Mouse (Mus musculus) stomach, postnatal 0 days (tissue): ENCODE results near the gene Grin2a. TPM values are rescaled to one million over a fixed set of nuclear protein-coding genes. Genes with fewer than 3 reads are reported as not detected.

Source experiments
- ATAC-seq: fragments of 200-750 bp; cut with Nextera tagmentation; 2 replicates; pipeline ENCODE4 v1.8.0; 2017; ENCODE audit not compliant: low FRiP score, low TSS enrichment
- DNase-seq: peaks from one replicate; pipeline ENCODE4 v3.0.0-alpha.2; 2016; ENCODE audit warnings: low spot score
- H3K27ac ChIP-seq: fragments of 300-500 bp; sonication (generic); replicated peaks from 2 replicates; pipeline ENCODE4 v1.5.1; 2014; ENCODE audit warnings: mild to moderate bottlenecking, control low read depth
- H3K27me3 ChIP-seq: fragments of 300-500 bp; sonication (generic); 2 replicates; pipeline ENCODE4 v1.6.1; 2014; ENCODE audit warnings: low read length; ENCODE audit not compliant: control insufficient read depth, insufficient read depth
- H3K36me3 ChIP-seq: fragments of 300-500 bp; sonication (generic); 2 replicates; pipeline ENCODE4 v1.6.1; 2014; ENCODE audit warnings: low read length, mixed read lengths; ENCODE audit not compliant: control insufficient read depth, insufficient read depth
- H3K4me1 ChIP-seq: fragments of 300-500 bp; sonication (generic); replicated peaks from 2 replicates; pipeline ENCODE4 v1.6.1; 2014; ENCODE audit warnings: antibody characterized with exemption; ENCODE audit not compliant: control insufficient read depth, insufficient read depth
- H3K4me2 ChIP-seq: fragments of 300-500 bp; sonication (generic); replicated peaks from 2 replicates; pipeline ENCODE4 v1.6.1; 2014; ENCODE audit warnings: low read depth, mild to moderate bottlenecking, control low read depth, moderate library complexity
- H3K4me3 ChIP-seq: fragments of 300-500 bp; sonication (generic); 2 replicates; pipeline ENCODE4 v1.5.1; 2014; ENCODE audit warnings: low read depth, low read length, control low read depth
- H3K9ac ChIP-seq: fragments of 300-500 bp; sonication (generic); 2 replicates; pipeline ENCODE4 v1.6.1; 2014; ENCODE audit warnings: mild to moderate bottlenecking, low read length, control low read depth, mixed read lengths
- H3K9me3 ChIP-seq: fragments of 300-500 bp; sonication (generic); 2 replicates; pipeline ENCODE4 v1.6.1; 2016; ENCODE audit warnings: low read length; ENCODE audit not compliant: control insufficient read depth
- CTCF ChIP-seq: IDR thresholded peaks from 2 replicates; pipeline ENCODE4 v1.5.1; 2016; ENCODE audit warnings: antibody characterized with exemption, low read depth, mild to moderate bottlenecking, moderate library complexity
- EP300 ChIP-seq: optimal IDR thresholded peaks from 2 replicates; pipeline ENCODE3; 2016; ENCODE audit warnings: antibody characterized with exemption
- WGBS: fragments of 180-500 bp; shearing (Covaris S2); extraction: QIAGEN DNeasy Blood & Tissue Kit; methylation state at CpG from one replicate; pipeline ENCODE4 v1.1.7; 2014; 5-methylcytosine and 5-hydroxymethylcytosine counted together
- polyA plus RNA-seq: library from polyadenylated mRNA; unstranded; fragments of >200 nt; fragmentation: Nextera tagmentation; extraction: Ambion mirVana; gene quantifications from 2 replicates; pipeline ENCODE4 v1.2.1, GENCODE M21; 2015

Grin2a gene
- polyA plus RNA-seq, 1 experiment from 2014 or later, result not detected

GRCm38 (mm10) chr16:9992076-9992772 lies 3.1 kb downstream of the Grin2a start:
- Histone ChIP-seq H3K4me2 (no peak overlapping the region), H3K27me3 (peaks cover 17% of the 10 kb centered on the region; the same call in 1 of the 2 replicates), H3K4me1 (no peaks in the 10 kb centered on the region), H3K27ac (no peak overlapping the region), H3K9me3 (no peaks in the 10 kb centered on the region), H3K9ac (no peak overlapping the region), H3K36me3 (no peaks in the 10 kb centered on the region), H3K4me3 (no peak overlapping the region)
- 16% methylated on average over 34 of the region's 34 CpGs for WGBS
- no peak for TF ChIP-seq CTCF
- no peak for TF ChIP-seq EP300
- DNase-seq, result no peak
- ATAC-seq, result no peak

GRCm38 (mm10) chr16:9985041-9985440 lies 10.3 kb downstream of the Grin2a start:
- Histone ChIP-seq H3K9ac (no peak overlapping the region), H3K27ac (no peak overlapping the region), H3K4me3 (no peak overlapping the region), H3K4me1 (no peaks in the 10 kb centered on the region), H3K36me3 (no peaks in the 10 kb centered on the region), H3K9me3 (no peaks in the 10 kb centered on the region), H3K4me2 (no peak overlapping the region), H3K27me3 (no peaks in the 10 kb centered on the region)
- TF ChIP-seq EP300, result no peak
- no peak for TF ChIP-seq CTCF
- ATAC-seq (no peak), DNase-seq (no peak)
- WGBS, result 67% methylated on average over 3 of the region's 3 CpGs

DNA sequence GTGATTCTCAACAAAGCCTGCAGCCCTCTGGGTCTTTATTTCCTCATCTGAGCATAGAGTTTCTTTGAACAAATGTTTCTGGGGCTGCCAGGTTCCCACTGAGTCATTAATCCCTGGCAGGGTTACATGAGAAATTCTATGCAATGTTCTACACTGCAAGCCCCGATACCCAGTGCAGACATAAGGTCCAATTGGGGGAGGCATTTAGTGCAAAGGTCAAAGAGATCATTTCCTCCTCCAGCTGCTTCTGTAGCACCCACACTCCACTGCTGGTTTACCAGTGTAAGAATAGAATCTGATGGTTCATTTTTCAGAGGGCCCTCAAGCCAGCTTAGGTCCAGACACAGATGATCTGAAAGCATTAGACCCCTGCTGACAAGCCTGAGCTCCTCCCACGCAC lies 14.7 kb downstream of the Grin2a start:
- H3K36me3 ChIP-seq, result no peaks in the 10 kb centered on the region
- no peak for DNase-seq
- H3K4me3 ChIP-seq, result no peak overlapping the region
- H3K27ac ChIP-seq, result no peak overlapping the region
- no peak for ATAC-seq
- WGBS, result 42% methylated on average over 2 of the region's 2 CpGs
- H3K9ac ChIP-seq, result no peak overlapping the region
- no peak overlapping the region for H3K4me2 ChIP-seq
- no peaks in the 10 kb centered on the region for H3K4me1 ChIP-seq
- H3K9me3 ChIP-seq, result no peaks in the 10 kb centered on the region
- TF ChIP-seq EP300, result no peak
- no peak for TF ChIP-seq CTCF
- no peaks in the 10 kb centered on the region for H3K27me3 ChIP-seq

GRCm38 (mm10) chr16:9978173-9978572 lies 17.2 kb downstream of the Grin2a start:
- no peaks in the 10 kb centered on the region for H3K27me3 ChIP-seq
- no peak for DNase-seq
- no peak overlapping the region for H3K4me2 ChIP-seq
- no peak overlapping the region for H3K4me3 ChIP-seq
- TF ChIP-seq CTCF (no peak), EP300 (no peak)
- no peak overlapping the region for H3K9ac ChIP-seq
- WGBS, result 81% methylated on average over 2 of the region's 2 CpGs
- ATAC-seq, result no peak
- H3K9me3 ChIP-seq, result no peaks in the 10 kb centered on the region
- H3K4me1 ChIP-seq, result no peaks in the 10 kb centered on the region
- no peak overlapping the region for H3K27ac ChIP-seq
- no peaks in the 10 kb centered on the region for H3K36me3 ChIP-seq

- H3K9me3 ChIP-seq, result no peaks in the 10 kb centered on the region
- H3K4me3 ChIP-seq, result no peak overlapping the region
- no peak overlapping the region for H3K4me2 ChIP-seq
- ATAC-seq (no peak), DNase-seq (no peak)
- no peak overlapping the region for H3K9ac ChIP-seq
- TF ChIP-seq CTCF, result no peak
- no peak for TF ChIP-seq EP300
- no peak overlapping the region for H3K27ac ChIP-seq
- 57% methylated on average over 3 of the region's 3 CpGs for WGBS
- no peaks in the 10 kb centered on the region for H3K4me1 ChIP-seq
- no peaks in the 10 kb centered on the region for H3K36me3 ChIP-seq
- no peaks in the 10 kb centered on the region for H3K27me3 ChIP-seq
Observed at GRCm38 (mm10) chr16:9972705-9973104, 22.7 kb downstream of the Grin2a start.

DNA sequence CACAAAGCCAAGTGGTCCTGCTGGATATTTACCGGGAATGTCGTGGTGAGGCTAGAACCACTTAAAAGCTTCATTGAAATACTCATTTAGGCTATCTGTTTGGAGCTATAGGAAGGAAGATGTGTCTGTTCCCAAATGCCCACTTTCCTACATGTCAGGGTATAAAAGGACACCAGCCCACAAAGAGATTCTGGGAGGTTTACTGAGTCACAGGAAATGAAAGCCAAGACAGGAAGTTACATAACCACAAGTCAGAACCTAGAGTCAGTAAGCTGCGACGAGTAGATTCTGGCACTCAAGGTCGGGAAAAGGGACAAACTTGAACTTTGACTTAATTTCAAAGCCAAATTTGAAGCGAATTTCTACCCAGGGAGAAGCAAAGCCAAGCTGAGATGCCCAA lies 30.9 kb downstream of the Grin2a start:
- Histone ChIP-seq H3K9ac (no peak overlapping the region), H3K36me3 (no peaks in the 10 kb centered on the region), H3K27ac (no peak overlapping the region), H3K9me3 (no peaks in the 10 kb centered on the region), H3K27me3 (no peaks in the 10 kb centered on the region), H3K4me2 (no peak overlapping the region), H3K4me1 (no peaks in the 10 kb centered on the region), H3K4me3 (no peak overlapping the region)
- DNase-seq (no peak), ATAC-seq (no peak)
- TF ChIP-seq EP300, result no peak
- TF ChIP-seq CTCF, result no peak
- 67% methylated on average over 6 of the region's 6 CpGs for WGBS
